Mouse (Mus musculus) CH12.LX (cell line): Measurements from ENCODE around the gene Qk. TPM values are rescaled to one million over a fixed set of nuclear protein-coding genes. Genes with fewer than 3 reads are reported as not detected.

Source experiments
- DNase-seq: peaks from one replicate; pipeline ENCODE4 v3.0.0-alpha.2; 2013; ENCODE audit errors: extremely low read depth
- H3K27ac ChIP-seq: 2 replicates; pipeline ENCODE4 v1.5.1; 2012; ENCODE audit warnings: low read depth, mild to moderate bottlenecking, control low read depth, moderate library complexity; ENCODE audit not compliant: insufficient read depth
- H3K27me3 ChIP-seq: replicated peaks from 2 replicates; pipeline ENCODE3; 2012; ENCODE audit warnings: inconsistent platforms
- H3K36me3 ChIP-seq, 2 experiments: replicated peaks in 1 of 2; 2 replicates each; pipeline versions ENCODE3 to v1.6.1; 2012; ENCODE audit warnings: inconsistent platforms in 1 of 2, low read length in 1 of 2, mild to moderate bottlenecking in 1 of 2, mixed read lengths in 1 of 2, moderate library complexity in 1 of 2; ENCODE audit not compliant: control insufficient read depth in 1 of 2, insufficient read depth in 1 of 2
- H3K4me1 ChIP-seq, 2 experiments: 2 replicates each; pipeline ENCODE4 v1.6.1; 2012; ENCODE audit warnings: inconsistent platforms in 1 of 2, moderate library complexity in 1 of 2; ENCODE audit not compliant: insufficient read depth in 2 of 2, control insufficient read depth in 1 of 2
- H3K4me2 ChIP-seq: 2 replicates; pipeline ENCODE4 v1.6.1; 2012; ENCODE audit warnings: low read depth, mild to moderate bottlenecking, control low read depth; ENCODE audit not compliant: poor library complexity, insufficient read depth, severe bottlenecking
- H3K4me3 ChIP-seq, 3 experiments: fragments of 150-350 bp in 1 of 3; sonication (generic) in 1 of 3; replicated peaks in 1 of 3; 2 replicates each; pipeline versions ENCODE3 to v1.5.1; 2011 to 2012; ENCODE audit warnings: low read depth in 2 of 3, low read length in 2 of 3, mild to moderate bottlenecking in 2 of 3, moderate library complexity in 2 of 3, control low read depth in 1 of 3, improper control_type of control experiment in 1 of 3, inconsistent platforms in 1 of 3, mixed read lengths in 1 of 3; ENCODE audit not compliant: poor library complexity in 1 of 3
- H3K79me2 ChIP-seq: replicated peaks from 2 replicates; pipeline ENCODE4 v1.6.1; 2012; ENCODE audit warnings: mild to moderate bottlenecking, moderate library complexity; ENCODE audit not compliant: control insufficient read depth, poor library complexity, insufficient read depth, severe bottlenecking; ENCODE audit errors: extremely low read depth
- H3K9ac ChIP-seq: 2 replicates; pipeline ENCODE4 v1.6.1; 2012; ENCODE audit warnings: low read depth, mild to moderate bottlenecking, control low read depth, moderate library complexity; ENCODE audit not compliant: insufficient read depth
- H3K9me3 ChIP-seq: replicated peaks from 2 replicates; pipeline ENCODE3; 2012; ENCODE audit warnings: low read length, inconsistent platforms, mixed read lengths
- CHD2 ChIP-seq: IDR thresholded peaks from 2 replicates; pipeline ENCODE4 v1.6.1; 2011; ENCODE audit warnings: low read length, improper control_type of control experiment
- CTCF ChIP-seq, 2 experiments: IDR thresholded peaks in 1 of 2; conservative IDR thresholded peaks in 1 of 2; 2 replicates each; pipeline ENCODE4 v1.5.1; 2011 to 2012; ENCODE audit warnings: low read depth in 2 of 2, low read length in 2 of 2, improper control_type of control experiment in 1 of 2, inconsistent platforms in 1 of 2, mild to moderate bottlenecking in 1 of 2, moderate library complexity in 1 of 2
- ETS1 ChIP-seq: conservative IDR thresholded peaks from 2 replicates; pipeline ENCODE4 v1.6.1; 2012; ENCODE audit warnings: low read depth, mild to moderate bottlenecking, inconsistent platforms, low read length, improper control_type of control experiment, moderate library complexity
- GABPA ChIP-seq: IDR thresholded peaks from 2 replicates; pipeline ENCODE4 v1.6.1; 2012; ENCODE audit warnings: low read depth, low read length, improper control_type of control experiment, inconsistent platforms; ENCODE audit not compliant: insufficient replicate concordance
- IRF4 ChIP-seq: IDR thresholded peaks from 2 replicates; pipeline ENCODE4 v1.6.1; 2014; ENCODE audit warnings: low read depth, mild to moderate bottlenecking, inconsistent platforms, low read length, improper control_type of control experiment
- MAFK ChIP-seq: IDR thresholded peaks from 2 replicates; pipeline ENCODE4 v1.6.1; 2011; ENCODE audit warnings: low read length, improper control_type of control experiment; ENCODE audit not compliant: insufficient replicate concordance
- MAX ChIP-seq: IDR thresholded peaks from 2 replicates; pipeline ENCODE4 v1.6.1; 2011; ENCODE audit warnings: low read length, improper control_type of control experiment
- MAZ ChIP-seq: IDR thresholded peaks from 2 replicates; pipeline ENCODE4 v1.6.1; 2012; ENCODE audit warnings: low read depth, mild to moderate bottlenecking, inconsistent platforms, low read length, improper control_type of control experiment, moderate library complexity
- MYC ChIP-seq: IDR thresholded peaks from 2 replicates; pipeline ENCODE4 v1.6.1; 2011; ENCODE audit warnings: low read depth, mild to moderate bottlenecking, improper control_type of control experiment, low read length
- NELFE ChIP-seq: IDR thresholded peaks from 2 replicates; pipeline ENCODE4 v1.6.1; 2011; ENCODE audit warnings: low read depth, low read length, improper control_type of control experiment
- PAX5 ChIP-seq: IDR thresholded peaks from 2 replicates; pipeline ENCODE4 v1.6.1; 2012; ENCODE audit warnings: low read length, inconsistent platforms, mixed read lengths
- POLR2A ChIP-seq: IDR thresholded peaks from 2 replicates; pipeline ENCODE4 v1.6.1; 2011; ENCODE audit warnings: low read depth, mild to moderate bottlenecking, improper control_type of control experiment, low read length
- RAD21 ChIP-seq: IDR thresholded peaks from 2 replicates; pipeline ENCODE4 v1.6.1; 2011; ENCODE audit warnings: low read depth, mild to moderate bottlenecking, low read length, improper control_type of control experiment, moderate library complexity
- SIN3A ChIP-seq: IDR thresholded peaks from 2 replicates; pipeline ENCODE4 v1.6.1; 2012; ENCODE audit warnings: low read length, improper control_type of control experiment, inconsistent platforms
- SMC3 ChIP-seq: IDR thresholded peaks from 2 replicates; pipeline ENCODE4 v1.6.1; 2011; ENCODE audit warnings: low read depth, low read length, improper control_type of control experiment
- TCF12 ChIP-seq: IDR thresholded peaks from 2 replicates; pipeline ENCODE4 v1.6.1; 2014; ENCODE audit warnings: low read depth, mild to moderate bottlenecking, inconsistent platforms, low read length, improper control_type of control experiment
- UBTF ChIP-seq: IDR thresholded peaks from 2 replicates; pipeline ENCODE4 v1.6.1; 2012; ENCODE audit warnings: low read depth, mild to moderate bottlenecking, inconsistent platforms, low read length, improper control_type of control experiment, moderate library complexity
- ZC3H11A ChIP-seq: IDR thresholded peaks from 2 replicates; pipeline ENCODE4 v1.6.1; 2012; ENCODE audit warnings: low read depth, mild to moderate bottlenecking, inconsistent platforms, low read length, improper control_type of control experiment
- ZNF384 ChIP-seq: IDR thresholded peaks from 2 replicates; pipeline ENCODE4 v1.6.1; 2012; ENCODE audit warnings: low read depth, low read length, improper control_type of control experiment, inconsistent platforms
- dilution Hi-C: fragments of 300-500 bp; cut with MboI; formaldehyde crosslinking; loops from 2 replicates; pipeline ENCODE4 v1.14.3; 2020; ENCODE audit warnings: low sequenced_read_pairs; ENCODE audit not compliant: extremely low pct_unique_long_range_greater_than_20kb, extremely low pct_ligation_motif_present
- in situ Hi-C: fragments of 300-500 bp; cut with MboI; formaldehyde crosslinking; loops from 3 replicates; pipeline ENCODE4 v1.14.3; 2019; ENCODE audit warnings: low sequenced_read_pairs, low pct_ligation_motif_present, low pct_unique_long_range_greater_than_20kb, mixed read lengths
- polyA plus RNA-seq: library from polyadenylated mRNA; unstranded; fragments of >175 nt; gene quantifications from 2 replicates; pipeline ENCODE4 v1.2.1, GENCODE M21; 2012; ENCODE audit warnings: low read depth; ENCODE audit not compliant: insufficient read length
- total RNA-seq, 2 experiments: library from RNA; depleted of rRNA; stranded (reverse); fragments of 300-350 nt in 1 of 2; fragments of >200 nt in 1 of 2; gene quantifications; 2 replicates each; pipeline ENCODE4 v1.2.3; 2012 to 2014

Qk gene
- total and polyA plus RNA-seq, 3 experiments = 22.2 to 51.4 (median 29.3) TPM

DNA sequence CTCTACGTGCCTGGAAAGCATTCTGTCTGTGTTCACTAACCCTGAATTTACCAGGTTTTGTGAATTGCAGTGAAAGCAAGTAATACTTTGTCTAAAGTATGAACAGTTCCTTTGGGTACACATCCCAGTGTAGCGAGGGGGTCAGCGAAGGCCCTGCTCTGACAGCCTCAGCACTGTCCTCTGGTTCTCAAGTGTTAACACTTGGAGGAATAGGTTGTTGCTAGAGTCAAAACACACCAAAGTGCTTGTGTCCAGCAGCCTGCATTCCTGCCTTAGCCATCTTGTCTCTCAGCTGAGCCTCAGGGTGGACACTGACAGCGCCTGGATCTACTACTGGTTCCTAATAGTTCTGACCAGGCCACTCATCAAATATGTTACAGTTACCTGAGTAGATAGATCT lies 6.3 kb upstream of the Qk start:
- peaks cover 11 to 33% of the 10 kb centered on the region in 2 experiments for H3K4me1 ChIP-seq
- 0 out of 2 replicates have a peak, but pooled peaks cover 2% of the 10 kb centered on the region for H3K79me2 ChIP-seq
- no peak overlapping the region for H3K4me2 ChIP-seq
- dilution Hi-C loops = no loop called here
- no peak overlapping the region for H3K27ac ChIP-seq
- H3K36me3 ChIP-seq = peaks cover 0 to 5% of the 10 kb centered on the region in 2 experiments
- no peak for DNase-seq
- no peaks in the 10 kb centered on the region for H3K9me3 ChIP-seq
- TF ChIP-seq NELFE (no peak), PAX5 (no peak), MYC (no peak), TCF12 (no peak), ETS1 (no peak), SMC3 (no peak), CHD2 (no peak), ZC3H11A (no peak), GABPA (no peak), POLR2A (no peak), MAFK (no peak), UBTF (no peak), RAD21 (no peak)
- no peak overlapping the region for H3K4me3 ChIP-seq
- H3K27me3 ChIP-seq = no peaks in the 10 kb centered on the region
- in situ Hi-C loops = no loop called here
- no peak overlapping the region for H3K9ac ChIP-seq

DNA sequence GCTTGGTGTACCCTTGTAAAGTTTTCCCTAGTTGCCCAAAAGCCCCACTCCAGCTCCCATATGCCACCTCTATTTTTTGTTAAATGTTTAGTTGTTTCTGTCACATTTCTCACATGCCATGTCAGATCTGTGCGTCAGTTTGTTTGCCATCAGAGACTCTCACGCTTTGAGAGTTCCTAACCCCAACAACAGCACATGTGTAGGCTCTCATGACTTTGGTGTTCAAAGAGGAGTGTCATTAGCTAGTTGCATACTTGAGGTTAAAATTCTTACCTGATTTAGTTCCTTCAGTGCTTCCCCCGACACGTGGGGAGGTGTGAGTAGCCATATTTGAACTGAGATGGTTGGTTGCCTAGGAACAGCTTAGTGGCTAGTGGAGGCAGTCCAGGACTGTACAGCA lies 2.1 kb upstream of the Qk start:
- dilution Hi-C loops (no loop called here), in situ Hi-C loops (loop anchor here (25.0 kb wide), 2 partner anchors 234 to 434 kb away; no protein-coding TSS in a partner anchor)
- no peak overlapping the region for H3K4me2 ChIP-seq
- H3K27me3 ChIP-seq = no peaks in the 10 kb centered on the region
- no peak overlapping the region for H3K27ac ChIP-seq
- H3K4me1 ChIP-seq = peaks cover 9 to 32% of the 10 kb centered on the region in 2 experiments
- no peak for DNase-seq
- H3K9ac ChIP-seq = no peak overlapping the region
- no peaks in the 10 kb centered on the region for H3K9me3 ChIP-seq
- TF ChIP-seq IRF4 (no peak), MAZ (no peak), ZNF384 (no peak), MYC (no peak), SIN3A (no peak), CHD2 (no peak), MAX (no peak), NELFE (no peak), MAFK (no peak), CTCF (conservative IDR thresholded peaks at IDR 0.05 in 1 of 2, IDR thresholded peaks at IDR 0.05 in 1 of 2; ENCODE audit: low read depth in 2 of 2, low read length in 2 of 2) (no peak), POLR2A (no peak)
- peaks cover 13% of the 10 kb centered on the region for H3K79me2 ChIP-seq
- no peak overlapping the region for H3K4me3 ChIP-seq
- no peaks in the 10 kb centered on the region for H3K36me3 ChIP-seq
